Mouse (Mus musculus) liver, adult 2 months (tissue): Measurements from ENCODE around the gene Map3k7cl.

Experiments used
- CTCF ChIP-seq: fragments of 200-500 bp; IDR thresholded peaks from 2 replicates; pipeline ENCODE4 v1.5.1; 2011; ENCODE audit warnings: low read depth, low read length, control low read depth
- POLR2A ChIP-seq: fragments of 200-500 bp; IDR thresholded peaks from 2 replicates; pipeline ENCODE4 v1.6.1; 2011; ENCODE audit warnings: low read length, control low read depth; ENCODE audit not compliant: insufficient read depth; ENCODE audit errors: extremely low read depth

GRCm38 (mm10) chr16:87568241-87568640 lies 15.1 kb downstream of the Map3k7cl start:
- TF ChIP-seq CTCF (no peak), POLR2A (no peak)
